Mouse (Mus musculus): ENCODE data around the gene Ywhah.

GRCm38 (mm10) chr5:33070071-33070470, 51.5 kb downstream of the Ywhah start:
- TF ChIP-seq MAFK (IDR thresholded peaks at IDR 0.05; ENCODE audit: insufficient read depth, low read depth, low read length) (no peak), ZC3H11A (IDR thresholded peaks at IDR 0.05; ENCODE audit: borderline replicate concordance, low read depth, low read length) (no peak), HCFC1 (IDR thresholded peaks at IDR 0.05; ENCODE audit: borderline replicate concordance, insufficient read depth, low read length) (no peak)

Measured in ES-E14 (cell line).